Mouse (Mus musculus) gastrocnemius, adult 18-20 months (tissue): ENCODE measurements at regions not wholly inside any gene's neighbourhood (a gene's known extent, or its start where the extent isn't known, plus 50 kb on each side); places are given as distances from the start of the nearest gene placed in this dataset.

Experiments used
- DNase-seq: peaks from one replicate; pipeline ENCODE4 v3.0.0; 2021; ENCODE audit warnings: low spot score

DNA sequence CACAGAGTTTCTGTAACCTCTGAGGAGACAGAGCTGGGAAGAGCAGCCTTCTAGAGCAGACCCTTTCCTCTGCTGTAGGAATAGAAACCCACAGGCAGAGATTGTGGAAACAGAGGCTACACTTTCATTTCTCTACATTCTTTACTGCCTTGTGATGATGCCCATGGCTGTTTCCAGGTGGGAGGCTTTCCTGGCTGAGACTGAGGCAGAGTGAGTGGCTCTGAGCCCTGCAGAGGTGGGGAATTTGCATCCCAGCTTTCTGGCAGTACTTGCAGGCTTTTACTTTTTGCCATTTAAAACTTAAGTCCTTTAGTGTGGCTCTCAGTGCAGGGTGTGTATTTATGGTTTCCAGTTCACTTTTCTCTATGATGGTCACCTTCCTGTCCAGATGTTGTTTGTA lies 50.5 kb upstream of the Slc22a23 start:
- no peak for DNase-seq

DNA sequence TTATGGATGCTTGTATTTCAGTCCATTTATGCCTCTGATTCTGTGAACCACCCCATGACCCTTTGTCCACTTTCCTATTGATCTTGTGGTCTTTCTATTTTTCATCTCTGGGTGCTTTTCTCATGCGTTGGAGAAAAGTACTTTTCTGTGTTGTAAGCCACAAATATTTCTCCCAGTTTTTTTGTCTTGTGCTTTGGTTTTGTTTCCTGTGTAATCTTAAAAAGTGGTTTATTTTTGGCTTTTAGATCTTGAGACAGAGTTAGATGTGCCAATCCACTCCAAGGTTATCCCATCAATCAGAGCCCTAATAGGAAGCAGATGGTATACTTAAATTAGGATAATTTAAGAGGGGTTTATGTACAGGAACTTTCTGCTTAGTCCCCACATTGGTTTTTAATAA lies 50.0 kb upstream of the Slc22a23 start:
- no peak for DNase-seq
